Mouse (Mus musculus): ENCODE measurements around the gene Gm37240.
"Not testable (repeated sequence)": the region's sequence is repeated elsewhere in the genome, so short reads cannot be mapped to it uniquely, and the experiment has no call there.

Gene Gm37240

DNA sequence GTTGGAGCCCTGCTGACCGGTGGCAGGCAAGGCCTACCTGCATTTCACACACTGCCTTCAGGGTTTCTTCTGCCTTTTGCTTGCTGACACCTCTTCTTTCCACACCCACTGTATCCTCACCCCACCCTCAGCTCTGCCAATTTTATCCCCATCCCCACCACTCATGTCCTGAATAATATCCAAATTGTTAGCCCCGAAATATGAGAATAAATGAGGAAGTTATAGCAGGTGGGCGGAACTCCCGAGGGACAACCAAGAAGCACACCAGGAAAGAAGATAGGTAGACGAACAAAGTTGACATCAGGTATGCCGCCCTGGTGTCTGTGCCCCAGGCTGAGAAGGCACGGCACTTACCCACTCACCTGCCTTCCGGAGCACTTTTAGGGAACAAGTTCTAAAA is 1207.8 kb downstream of the Gm37240 start:
- in situ Hi-C loops (cut with MboI): loop anchor here (25.0 kb wide), 1 partner anchor 158 kb away; no protein-coding TSS in a partner anchor

DNA sequence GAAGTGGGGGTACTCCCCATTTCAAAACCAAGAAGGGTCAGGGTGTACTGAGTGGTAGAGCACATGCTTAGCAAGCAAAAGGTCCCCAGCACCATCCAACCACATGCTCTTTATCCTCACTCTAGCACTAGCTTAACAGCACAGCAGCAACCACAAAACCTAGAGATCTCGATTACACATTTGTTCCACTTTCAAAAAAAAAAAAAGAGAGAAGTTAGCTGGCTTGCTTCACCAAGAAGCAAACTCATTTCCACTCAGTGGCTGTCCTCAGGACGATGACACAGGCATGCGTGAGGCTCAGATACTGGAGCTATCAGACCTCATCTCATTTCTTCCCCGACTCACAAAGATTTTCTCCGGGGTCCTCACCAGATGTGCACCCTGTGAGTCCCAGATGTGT is 1208.4 kb downstream of the Gm37240 start:
- in situ Hi-C loops (cut with MboI): loop anchor here (25.0 kb wide), 1 partner anchor 158 kb away; no protein-coding TSS in a partner anchor

DNA sequence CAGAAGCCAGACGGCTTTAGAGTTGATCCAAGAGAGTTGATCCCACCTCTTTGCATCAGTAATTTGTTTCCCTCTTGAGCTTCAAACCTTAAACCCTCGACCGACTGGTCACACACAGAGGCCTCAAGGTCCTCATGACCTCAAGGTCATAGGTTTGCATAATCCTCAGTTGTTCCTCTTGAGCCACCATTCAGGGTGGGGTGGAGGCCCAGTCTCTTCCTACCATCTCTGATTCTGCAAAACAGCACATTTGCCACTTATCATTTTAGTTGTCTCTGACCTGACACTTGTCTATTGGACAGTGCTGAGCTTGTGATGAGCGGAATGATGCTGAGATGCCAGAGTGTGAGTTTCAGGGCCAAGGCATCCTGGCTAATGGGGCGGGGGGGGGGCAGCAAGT is 1211.6 kb downstream of the Gm37240 start:
- in situ Hi-C loops (cut with MboI): loop anchor here (25.0 kb wide), 1 partner anchor 162 kb away; no protein-coding TSS in a partner anchor

DNA sequence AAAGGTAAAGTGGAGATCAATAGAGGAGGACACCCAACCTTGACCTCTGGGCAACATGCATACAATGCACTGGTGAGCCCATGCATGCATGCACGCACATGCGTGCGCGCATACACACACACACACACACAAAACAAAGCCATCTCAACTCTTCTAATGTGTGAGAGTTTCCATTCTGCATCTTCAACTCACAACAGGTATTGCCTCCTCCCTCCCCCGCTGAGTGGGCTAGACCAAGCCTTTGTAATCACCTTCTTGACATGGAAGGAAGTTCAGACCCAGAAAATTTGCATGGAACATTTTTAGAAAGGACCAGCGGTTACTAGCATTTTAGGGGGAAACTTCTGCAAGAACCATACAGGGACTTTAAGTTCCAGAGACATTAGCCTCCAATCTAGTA is 1213.8 kb downstream of the Gm37240 start:
- in situ Hi-C loops (cut with MboI): no loop called here

DNA sequence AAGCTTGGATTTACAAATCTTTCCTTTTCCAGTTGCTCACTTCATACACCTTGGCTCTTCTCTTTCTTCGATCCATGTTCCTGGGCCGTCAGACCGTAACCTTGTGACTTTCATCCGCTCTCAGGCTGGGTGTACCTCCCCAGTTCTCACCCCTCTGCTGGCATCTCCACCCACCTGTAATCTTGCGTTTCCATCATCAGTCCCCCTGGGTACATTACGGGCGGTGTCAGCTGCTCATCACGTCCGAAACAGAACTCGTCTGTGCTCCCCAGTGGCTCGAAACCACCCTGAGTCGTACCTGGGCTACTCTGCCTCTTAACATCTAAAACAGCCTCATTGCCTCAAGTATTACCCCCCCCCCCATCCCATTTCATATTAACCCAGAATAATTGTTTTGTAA is 1215.2 kb downstream of the Gm37240 start:
- in situ Hi-C loops (cut with MboI): no loop called here

DNA sequence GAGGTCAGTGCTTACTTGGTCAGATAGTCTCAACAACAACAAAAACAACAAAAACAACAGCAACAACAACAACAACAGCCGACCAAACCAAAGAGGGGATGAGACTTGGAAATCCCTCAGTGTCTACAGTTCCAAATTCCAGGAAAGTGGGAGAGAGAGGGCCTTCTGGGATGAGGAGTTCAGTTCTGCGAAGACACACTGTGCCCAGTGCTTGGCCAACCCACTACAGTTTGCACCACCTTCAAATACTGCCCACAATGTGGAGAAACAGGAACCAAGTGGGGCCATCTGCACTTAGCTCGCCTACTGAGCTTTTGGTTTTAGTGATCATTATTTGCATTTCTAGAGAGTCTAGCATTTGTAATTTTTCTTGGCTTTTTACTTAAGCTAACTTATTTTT is 1218.4 kb downstream of the Gm37240 start:
- in situ Hi-C loops (cut with MboI): no loop called here

DNA sequence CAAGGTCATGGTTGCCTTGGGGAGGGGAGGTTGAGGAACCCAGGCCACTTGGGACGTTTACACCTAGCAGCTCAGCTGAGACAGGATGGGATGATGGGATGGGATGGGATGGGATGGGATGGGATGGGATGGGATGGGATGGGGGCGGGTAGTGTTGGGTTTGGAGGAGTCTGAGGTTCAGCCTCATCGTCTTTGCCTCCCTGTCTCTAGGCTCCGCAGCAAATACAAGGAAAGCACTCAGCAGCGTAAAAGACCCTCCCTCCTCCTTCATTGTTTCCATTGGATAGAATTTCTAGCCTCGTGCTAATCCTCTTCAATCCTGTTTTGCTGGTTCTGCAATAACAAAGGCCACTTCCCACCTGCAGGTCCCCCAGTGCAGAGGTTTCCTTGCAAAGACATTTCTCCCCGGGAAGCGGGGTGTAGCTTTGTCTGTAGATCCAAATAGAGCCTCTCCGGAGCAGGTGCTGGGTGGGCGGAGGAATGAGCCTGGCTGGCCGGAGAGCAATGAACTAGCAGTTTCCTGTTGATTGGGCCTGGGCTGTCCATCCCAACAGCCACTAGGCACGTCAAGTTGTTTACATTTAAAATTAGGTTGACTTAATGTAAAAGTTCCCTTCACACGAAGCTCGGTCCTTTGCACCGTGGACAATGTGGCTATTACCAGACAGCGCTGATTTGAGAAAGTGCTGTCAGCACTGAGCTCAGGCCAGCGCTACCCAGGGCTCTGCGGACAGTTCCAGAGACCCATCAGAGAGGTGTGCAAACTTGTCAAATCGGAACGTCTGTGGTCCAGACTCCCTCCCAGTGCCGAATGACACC is 1221.9 kb downstream of the Gm37240 start:
- in situ Hi-C loops (cut with MboI): no loop called here

DNA sequence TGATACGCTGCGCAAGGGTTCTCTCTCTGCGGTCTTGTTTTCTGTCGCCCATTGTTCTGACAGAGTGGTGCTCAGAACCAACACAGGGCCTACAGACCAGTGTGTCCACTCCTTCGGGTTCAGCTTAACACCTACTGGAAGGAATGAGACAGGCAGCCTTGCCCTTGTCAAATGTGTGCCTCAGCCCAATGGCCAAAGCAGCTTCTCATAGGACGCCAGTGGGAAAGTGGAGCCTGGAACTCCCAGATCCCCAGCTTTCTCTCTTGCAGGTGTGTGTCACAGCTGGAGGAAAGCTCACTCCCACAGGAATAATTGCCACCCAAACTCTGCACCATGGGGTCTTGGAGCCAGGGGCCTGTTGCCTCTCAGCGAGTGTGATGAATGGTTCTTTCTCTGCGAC is 1222.6 kb downstream of the Gm37240 start:
- in situ Hi-C loops (cut with MboI): no loop called here

DNA sequence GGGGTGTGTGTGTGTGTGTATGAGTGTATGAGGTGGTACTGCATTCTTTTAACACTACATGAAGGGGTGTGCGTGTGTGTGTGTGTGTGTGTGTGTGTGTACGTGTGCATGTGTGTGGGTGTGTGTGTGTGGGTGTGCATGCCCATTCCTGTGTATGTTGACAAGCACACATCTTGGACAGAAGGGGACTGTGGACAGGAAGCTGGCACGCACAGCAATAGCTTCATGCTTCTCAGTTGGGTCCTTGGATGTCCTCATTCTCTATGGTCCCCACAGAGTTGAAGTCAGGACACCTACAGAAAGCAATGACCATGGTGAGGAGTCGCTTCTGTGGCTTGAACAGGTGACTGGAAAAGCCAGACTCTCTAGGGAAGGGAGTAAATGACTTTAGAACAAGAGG is 1223.5 kb downstream of the Gm37240 start:
- in situ Hi-C loops (cut with MboI): no loop called here

DNA sequence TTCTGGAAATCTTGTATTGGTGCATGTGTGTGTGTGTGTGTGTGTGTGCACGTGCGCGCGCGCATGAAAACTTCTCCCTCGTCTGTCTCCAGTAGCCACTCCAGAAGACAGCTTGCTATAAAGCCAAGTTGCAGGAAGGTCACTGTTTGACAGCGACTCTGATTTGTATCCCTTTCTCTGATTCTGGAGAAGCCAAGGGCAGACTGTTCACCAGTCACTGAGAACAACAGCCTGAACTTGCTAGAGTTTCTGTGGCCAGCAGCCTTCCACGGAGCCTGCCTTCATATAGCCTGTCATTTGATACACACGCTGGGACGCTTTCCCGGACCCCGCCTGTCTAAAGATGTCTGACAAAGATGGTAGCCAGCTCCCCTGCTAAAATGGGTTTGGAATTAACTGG is 1224.2 kb downstream of the Gm37240 start:
- in situ Hi-C loops (cut with MboI): no loop called here

GRCm38 (mm10) chr3:84660380-84660779 is 1226.9 kb downstream of the Gm37240 start:
- in situ Hi-C loops (cut with MboI): no loop called here

- in situ Hi-C loops (cut with MboI): no loop called here
Observed at GRCm38 (mm10) chr3:84658872-84659271, 1228.4 kb downstream of the Gm37240 start.

GRCm38 (mm10) chr3:84658017-84658416 is 1229.3 kb downstream of the Gm37240 start:
- in situ Hi-C loops (cut with MboI): no loop called here

GRCm38 (mm10) chr3:84657240-84657639 is 1230.1 kb downstream of the Gm37240 start:
- in situ Hi-C loops (cut with MboI): no loop called here

DNA sequence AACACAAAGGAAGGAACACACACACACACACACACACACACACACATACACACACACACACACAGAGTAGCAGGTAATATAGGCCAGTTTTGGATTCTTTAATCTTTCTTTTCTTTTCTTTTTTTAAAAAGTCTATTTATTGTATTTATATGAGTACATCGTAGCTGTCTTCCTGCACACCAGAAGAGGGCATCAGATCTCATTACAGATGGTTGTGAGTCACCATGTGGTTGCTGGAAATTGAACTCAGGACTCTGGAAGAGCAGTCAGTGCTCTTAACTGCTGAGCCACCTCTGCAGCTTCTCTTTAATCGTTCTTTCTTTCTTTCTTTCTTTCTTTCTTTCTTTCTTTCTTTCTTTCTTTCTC is 1231.5 kb downstream of the Gm37240 start:
- in situ Hi-C loops (cut with MboI): not testable (repeated sequence)

DNA sequence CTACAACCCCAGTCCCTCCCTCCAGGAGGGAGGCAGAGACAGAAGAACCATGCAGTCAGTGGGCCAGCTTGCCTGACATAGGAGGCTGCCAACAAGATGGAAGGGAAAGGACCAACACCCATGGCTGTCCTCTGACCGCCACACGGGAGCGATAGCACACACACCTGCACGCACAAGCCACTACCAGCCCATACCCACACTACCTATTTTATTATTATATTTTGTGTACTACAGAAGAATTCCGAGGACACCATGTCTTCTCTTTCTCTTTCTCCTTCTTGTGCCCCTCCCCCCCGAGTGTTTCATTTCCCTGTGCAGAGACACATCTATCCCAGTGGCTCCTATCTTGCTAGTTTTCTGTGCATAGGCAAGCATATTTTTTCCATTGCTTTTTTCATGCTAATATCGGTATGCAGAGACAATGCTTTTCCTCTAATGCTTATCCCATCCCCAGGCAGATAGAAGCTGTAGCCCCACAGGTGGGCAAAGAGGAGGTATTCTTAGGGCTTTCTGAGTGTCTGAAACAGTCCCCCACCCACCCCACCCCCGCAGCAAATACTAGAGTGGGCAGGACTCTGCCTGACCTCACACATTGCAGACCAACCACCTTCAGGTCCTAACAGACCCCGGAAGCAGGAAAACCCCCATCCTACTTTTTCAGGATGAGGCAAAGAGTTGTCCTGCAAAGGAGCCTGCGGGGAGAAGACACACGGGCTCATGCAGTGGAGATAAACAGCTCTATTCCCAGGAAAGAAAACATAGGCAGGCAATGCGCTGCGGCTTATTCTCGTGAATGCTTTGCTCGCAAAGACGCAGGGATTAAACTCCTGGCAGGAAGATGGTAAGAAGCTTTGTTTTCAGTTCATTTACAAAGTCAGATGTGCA is 1232.2 kb downstream of the Gm37240 start:
- in situ Hi-C loops (cut with MboI): no loop called here

DNA sequence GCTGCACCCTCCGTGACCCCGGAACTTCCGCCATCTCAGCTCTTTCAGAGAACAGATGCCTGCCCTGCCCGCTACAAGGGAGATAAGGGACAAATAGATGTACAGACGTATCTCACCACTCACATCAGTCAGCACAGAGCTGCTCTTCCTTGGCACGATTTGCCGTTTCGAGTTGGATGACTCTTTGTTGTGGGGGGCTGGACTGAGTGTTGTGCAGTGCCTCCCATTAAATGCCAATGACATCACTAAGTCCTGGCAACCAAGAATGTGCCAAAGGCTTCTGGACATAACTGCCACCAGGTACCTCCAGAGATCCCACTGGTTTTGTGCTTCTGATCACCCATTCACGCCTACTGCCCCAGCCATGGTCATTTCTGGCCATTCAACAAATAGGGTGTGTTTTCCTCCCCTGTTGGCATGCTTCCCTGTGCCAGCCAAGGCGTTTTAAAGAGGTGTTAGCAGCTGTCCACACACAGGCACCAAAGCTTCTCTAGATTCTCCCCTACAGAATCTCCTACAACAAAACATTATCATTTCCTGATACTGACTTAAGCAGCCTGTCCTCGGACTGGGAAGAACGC is 1233.0 kb downstream of the Gm37240 start:
- in situ Hi-C loops (cut with MboI): no loop called here

DNA sequence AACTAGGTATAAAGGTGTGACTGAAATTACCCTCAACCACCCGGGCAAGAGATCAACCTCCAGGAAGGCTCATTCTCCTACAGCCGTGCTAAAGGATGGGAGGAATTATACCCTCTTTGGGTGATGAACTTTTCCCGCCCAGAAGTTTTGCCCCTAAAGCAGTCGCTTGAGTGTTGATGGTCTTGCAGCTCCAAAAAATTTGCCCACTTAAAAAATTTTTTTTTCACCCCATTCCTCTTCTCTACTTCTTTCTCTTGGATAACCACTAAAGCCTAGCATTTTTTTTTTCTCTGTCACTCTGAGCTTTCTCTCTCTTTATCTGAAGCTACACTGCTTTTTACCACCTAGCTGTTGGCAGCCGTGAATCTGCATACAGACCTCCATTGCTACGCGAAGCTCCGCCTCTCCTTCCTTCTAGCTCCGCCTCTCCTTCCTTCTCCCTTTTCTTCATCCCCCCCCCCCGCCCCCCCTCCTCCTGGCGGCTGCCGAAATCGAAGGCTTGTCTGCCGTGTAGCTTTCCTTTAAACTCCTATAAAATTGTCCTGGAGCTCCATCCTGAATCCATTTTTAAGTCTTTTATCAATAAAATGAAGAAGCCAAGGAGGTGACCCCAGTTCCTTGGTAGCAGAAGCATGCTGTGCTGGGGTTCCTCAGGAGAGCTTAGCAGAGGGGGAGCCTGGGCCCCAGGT is 1233.6 kb downstream of the Gm37240 start:
- in situ Hi-C loops (cut with MboI): no loop called here

- in situ Hi-C loops (cut with MboI): no loop called here
Observed at GRCm38 (mm10) chr3:84652643-84653556, 1234.4 kb downstream of the Gm37240 start.

- in situ Hi-C loops (cut with MboI): no loop called here
Observed at GRCm38 (mm10) chr3:84649578-84650327, 1237.6 kb downstream of the Gm37240 start.

Data from mature B cell (primary cell).